Mouse (Mus musculus): Measurements from ENCODE around the gene Dap. TPM values are rescaled to one million over a fixed set of nuclear protein-coding genes. Genes with fewer than 3 reads are reported as not detected.

The Dap gene
- polyA plus RNA-seq, 1 experiment from 2014 or later = 51.6 TPM

DNA sequence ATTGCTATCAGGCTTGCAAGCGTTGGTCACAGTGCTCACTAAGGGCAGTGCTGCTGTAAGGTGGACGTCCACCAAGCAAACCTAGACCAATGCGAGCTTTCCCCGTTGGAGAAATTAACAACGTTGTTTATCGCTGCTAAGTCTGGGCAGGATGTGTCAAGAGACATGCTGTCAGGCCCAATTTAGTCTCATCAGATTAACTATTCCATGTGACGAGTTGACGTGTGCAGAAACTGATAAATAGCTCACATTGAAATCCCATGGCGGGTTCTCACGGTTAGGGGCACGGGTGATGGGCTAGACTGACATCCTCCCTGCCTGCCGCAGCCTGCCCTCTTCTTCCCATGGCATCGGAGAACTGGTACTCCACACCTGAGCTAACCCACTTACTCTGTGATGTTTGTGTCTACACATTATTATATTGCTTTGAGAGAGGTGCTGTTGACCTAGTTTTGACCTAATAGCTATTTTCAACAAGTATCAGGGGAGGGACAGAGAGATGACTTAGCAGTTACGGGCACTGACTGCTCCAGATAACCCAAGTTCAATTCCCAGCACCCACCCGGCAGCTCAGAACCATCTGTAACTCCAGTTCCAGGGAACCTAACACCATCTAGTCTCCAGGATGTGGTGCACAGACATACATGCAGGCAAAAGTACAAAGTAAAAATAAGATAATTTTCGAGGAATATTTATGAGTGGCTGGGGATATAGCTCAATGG, 28.6 kb downstream of the Dap start:
- H3K4me1 ChIP-seq (replicated peaks) = peaks cover 41% of the 10 kb centered on the region
- no peaks in the 10 kb centered on the region for H3K36me3 ChIP-seq
- no peak overlapping the region for H3K4me2 ChIP-seq
- no peak for ATAC-seq (ENCODE audit: insufficient number of reproducible peaks, low FRiP score)
- no peak overlapping the region for H3K4me3 ChIP-seq
- no peaks in the 10 kb centered on the region for H3K9me3 ChIP-seq (replicated peaks)
- H3K27ac ChIP-seq (ENCODE audit: poor library complexity, severe bottlenecking) = 0 out of 2 replicates have a peak overlapping the region, but pooled peaks have one; percentile 24
- H3K27me3 ChIP-seq (replicated peaks) = no peaks in the 10 kb centered on the region
- WGBS = 43% methylated on average over 16 of the region's 16 CpGs
- no peak overlapping the region for H3K9ac ChIP-seq

DNA sequence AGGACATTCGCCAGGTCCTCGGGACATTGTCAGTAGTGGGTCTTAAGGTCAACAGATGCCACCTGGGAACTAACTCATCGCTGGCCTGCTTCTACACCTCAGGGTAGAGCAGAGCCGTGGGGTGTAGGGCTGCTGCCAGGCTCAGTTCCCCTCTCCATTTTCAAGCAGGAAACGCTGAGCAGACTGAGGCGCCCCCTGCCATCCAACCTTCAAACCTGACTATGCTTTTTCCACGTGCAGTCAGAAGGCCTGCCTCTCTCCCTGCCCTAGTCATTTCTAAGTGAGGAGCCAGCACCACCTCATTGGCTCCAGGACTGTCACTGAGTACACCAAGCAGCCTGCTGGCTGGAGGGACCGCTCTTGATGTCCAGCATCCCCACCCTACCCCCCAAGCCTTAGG, 29.3 kb downstream of the Dap start:
- no peak overlapping the region for H3K4me2 ChIP-seq
- H3K4me1 ChIP-seq (replicated peaks) = peaks cover 46% of the 10 kb centered on the region
- no peak overlapping the region for H3K4me3 ChIP-seq
- H3K9ac ChIP-seq = no peak overlapping the region
- no peaks in the 10 kb centered on the region for H3K9me3 ChIP-seq (replicated peaks)
- WGBS = 71% methylated on average over 8 of the region's 8 CpGs
- H3K27ac ChIP-seq (ENCODE audit: poor library complexity, severe bottlenecking) = no peak overlapping the region
- H3K36me3 ChIP-seq = no peaks in the 10 kb centered on the region
- no peak for ATAC-seq (ENCODE audit: insufficient number of reproducible peaks, low FRiP score)
- H3K27me3 ChIP-seq (replicated peaks) = no peaks in the 10 kb centered on the region

DNA sequence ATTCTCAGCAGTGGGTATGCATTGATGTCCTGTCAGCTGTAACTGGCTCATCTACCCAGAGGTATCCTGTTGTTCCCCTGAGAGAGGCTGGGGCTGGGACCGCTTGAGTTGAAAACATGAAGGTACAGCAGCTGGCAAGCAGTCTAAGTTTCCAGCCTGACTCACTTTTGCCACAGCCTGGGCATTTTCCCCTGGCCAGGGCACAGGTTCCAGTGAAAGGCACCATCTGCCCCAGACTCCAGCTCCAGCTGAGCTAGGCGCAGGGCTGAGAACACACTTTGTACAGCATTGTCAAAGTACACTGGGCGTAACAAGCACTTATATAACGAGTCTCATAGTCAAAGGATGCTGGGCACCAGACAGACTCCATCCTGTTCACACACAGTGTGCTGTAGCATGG, 29.8 kb downstream of the Dap start:
- Histone ChIP-seq H3K4me2 (no peak overlapping the region), H3K4me3 (no peak overlapping the region), H3K27ac (ENCODE audit: poor library complexity, severe bottlenecking) (no peak overlapping the region), H3K9me3 (replicated peaks) (no peaks in the 10 kb centered on the region), H3K36me3 (no peaks in the 10 kb centered on the region), H3K27me3 (replicated peaks) (no peaks in the 10 kb centered on the region), H3K4me1 (replicated peaks) (peaks cover 44% of the 10 kb centered on the region), H3K9ac (no peak overlapping the region)
- ATAC-seq (ENCODE audit: insufficient number of reproducible peaks, low FRiP score) = no peak
- 84% methylated on average over 4 of the region's 4 CpGs for WGBS

DNA sequence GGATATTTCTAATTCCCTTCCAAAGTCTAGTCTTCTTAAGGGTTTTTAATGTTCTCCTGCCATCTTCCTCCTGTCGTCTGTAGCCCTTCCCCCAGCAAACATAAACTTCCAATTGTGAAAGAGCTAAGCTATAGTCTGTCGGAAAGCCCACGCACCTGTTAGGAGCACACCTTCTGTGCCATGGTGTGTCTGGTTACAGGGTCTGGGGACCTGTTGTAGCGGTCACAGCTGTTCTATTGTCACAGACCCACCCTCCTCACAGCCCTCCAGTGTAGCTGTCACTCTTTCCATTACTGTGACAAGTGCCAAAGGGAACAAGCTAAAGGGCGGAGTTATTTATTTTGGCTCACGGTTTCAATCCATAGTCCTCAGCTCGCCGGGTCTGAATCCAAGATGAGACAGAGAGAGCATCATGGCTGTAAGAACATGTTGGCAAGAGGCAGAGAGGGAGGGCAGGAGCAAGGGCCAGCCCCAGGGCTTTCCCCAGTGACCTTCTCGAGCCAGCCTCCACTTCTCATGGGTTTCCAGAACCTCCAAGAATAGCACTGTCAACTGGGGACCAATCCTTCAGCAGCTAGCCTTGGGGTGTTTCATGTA, 30.9 kb downstream of the Dap start:
- Histone ChIP-seq H3K36me3 (no peaks in the 10 kb centered on the region), H3K9me3 (replicated peaks) (no peaks in the 10 kb centered on the region), H3K4me1 (replicated peaks) (peaks cover 43% of the 10 kb centered on the region), H3K27ac (ENCODE audit: poor library complexity, severe bottlenecking) (no peak overlapping the region), H3K9ac (no peak overlapping the region), H3K4me2 (no peak overlapping the region), H3K4me3 (no peak overlapping the region), H3K27me3 (replicated peaks) (no peaks in the 10 kb centered on the region)
- 78% methylated on average over 9 of the region's 9 CpGs for whole genome bisulfite sequencing
- ATAC-seq (ENCODE audit: insufficient number of reproducible peaks, low FRiP score) = no peak

DNA sequence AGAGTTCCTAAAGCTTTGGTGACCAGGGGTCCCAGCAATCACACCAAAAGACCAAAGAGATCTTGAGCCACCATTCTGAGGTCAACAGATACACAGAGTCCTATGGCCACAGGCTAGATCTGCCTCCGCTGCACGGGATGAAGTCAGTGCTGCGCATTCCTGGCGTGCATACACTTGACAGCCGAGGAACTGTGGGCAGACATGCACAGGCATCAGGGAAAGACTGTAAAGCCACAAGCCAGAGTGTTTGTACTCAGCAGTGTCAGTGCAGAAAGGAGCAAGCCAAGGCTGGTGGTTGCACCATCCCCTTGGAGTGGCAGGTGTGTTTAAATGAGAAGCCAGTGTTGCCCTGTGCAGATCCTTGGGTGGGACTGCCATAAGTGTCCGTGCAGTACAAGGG, 31.6 kb downstream of the Dap start:
- no peak for ATAC-seq (ENCODE audit: insufficient number of reproducible peaks, low FRiP score)
- Histone ChIP-seq H3K4me1 (replicated peaks) (peaks cover 38% of the 10 kb centered on the region), H3K4me2 (no peak overlapping the region), H3K36me3 (no peaks in the 10 kb centered on the region), H3K27me3 (replicated peaks) (no peaks in the 10 kb centered on the region), H3K4me3 (no peak overlapping the region), H3K27ac (ENCODE audit: poor library complexity, severe bottlenecking) (0 out of 2 replicates have a peak overlapping the region, but pooled peaks have one; percentile 21), H3K9ac (0 out of 2 replicates have a peak overlapping the region, but pooled peaks have one; percentile 5), H3K9me3 (replicated peaks) (no peaks in the 10 kb centered on the region)
- WGBS = 44% methylated on average over 6 of the region's 6 CpGs

DNA sequence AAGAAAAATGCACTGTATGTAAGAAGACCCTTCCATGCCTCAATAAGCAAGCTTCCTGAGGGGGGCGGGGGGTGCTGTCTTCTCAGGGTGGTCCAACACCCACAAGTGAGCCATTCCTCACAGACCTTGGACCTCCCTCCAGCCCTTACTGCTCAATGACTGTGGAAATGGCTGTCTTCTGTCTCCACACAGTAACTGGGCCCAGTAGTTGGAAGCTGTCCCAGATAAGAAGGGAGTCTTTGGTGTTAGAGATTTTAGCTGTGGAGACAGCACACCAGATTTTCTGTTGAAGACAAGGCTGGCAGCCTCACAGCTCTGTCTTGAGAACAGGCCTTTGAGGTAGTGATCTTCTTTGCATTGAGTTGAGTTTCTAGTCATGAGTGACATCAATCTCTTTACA, 33.2 kb downstream of the Dap start:
- H3K4me2 ChIP-seq = no peak overlapping the region
- peaks cover 34% of the 10 kb centered on the region for H3K4me1 ChIP-seq (replicated peaks)
- 94% methylated on average over 1 of the region's 1 CpGs for WGBS
- H3K27me3 ChIP-seq (replicated peaks) = no peaks in the 10 kb centered on the region
- H3K27ac ChIP-seq (ENCODE audit: poor library complexity, severe bottlenecking) = no peak overlapping the region
- no peak for ATAC-seq (ENCODE audit: insufficient number of reproducible peaks, low FRiP score)
- no peak overlapping the region for H3K4me3 ChIP-seq
- H3K9ac ChIP-seq = no peak overlapping the region
- no peaks in the 10 kb centered on the region for H3K36me3 ChIP-seq
- no peaks in the 10 kb centered on the region for H3K9me3 ChIP-seq (replicated peaks)

DNA sequence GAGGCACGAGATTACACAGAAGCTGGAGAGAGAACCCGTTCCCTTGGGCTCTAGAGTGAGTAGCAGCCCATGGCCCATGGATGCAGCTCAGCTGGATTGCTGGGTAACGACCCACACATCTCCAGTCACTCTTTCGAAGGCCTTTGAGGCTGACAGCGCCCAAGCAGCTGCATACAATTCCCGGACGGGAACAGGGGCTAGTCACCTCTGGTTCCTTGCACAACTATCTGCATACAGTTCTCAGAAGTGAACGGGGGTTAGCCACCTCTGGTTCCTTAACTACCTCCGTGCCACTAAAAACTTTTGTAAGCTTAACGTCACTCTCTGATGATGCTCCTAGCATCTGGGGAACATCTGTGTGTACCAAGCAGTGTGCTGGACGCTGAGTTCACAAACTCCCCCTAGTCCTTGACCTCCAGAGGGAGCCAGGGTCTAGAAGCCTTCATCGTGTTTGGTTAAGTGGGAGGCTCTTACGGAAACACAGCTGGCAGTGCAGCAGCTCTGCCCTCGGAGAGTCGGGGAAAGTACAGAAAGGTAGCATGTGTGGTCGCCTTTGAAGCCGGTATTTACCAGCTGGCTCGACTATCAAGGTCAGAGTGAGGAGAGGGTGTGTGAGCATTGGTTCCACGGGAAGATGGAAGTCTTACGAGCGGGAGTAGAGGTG, 34.0 kb downstream of the Dap start:
- ATAC-seq (ENCODE audit: insufficient number of reproducible peaks, low FRiP score) = no peak
- Histone ChIP-seq H3K4me3 (no peak overlapping the region), H3K9ac (no peak overlapping the region), H3K4me1 (replicated peaks) (peaks cover 26% of the 10 kb centered on the region; the same call in 1 of the 2 replicates), H3K27ac (ENCODE audit: poor library complexity, severe bottlenecking) (no peak overlapping the region), H3K36me3 (no peaks in the 10 kb centered on the region), H3K9me3 (replicated peaks) (no peaks in the 10 kb centered on the region), H3K4me2 (no peak overlapping the region), H3K27me3 (replicated peaks) (no peaks in the 10 kb centered on the region)
- 69% methylated on average over 21 of the region's 21 CpGs for WGBS

DNA sequence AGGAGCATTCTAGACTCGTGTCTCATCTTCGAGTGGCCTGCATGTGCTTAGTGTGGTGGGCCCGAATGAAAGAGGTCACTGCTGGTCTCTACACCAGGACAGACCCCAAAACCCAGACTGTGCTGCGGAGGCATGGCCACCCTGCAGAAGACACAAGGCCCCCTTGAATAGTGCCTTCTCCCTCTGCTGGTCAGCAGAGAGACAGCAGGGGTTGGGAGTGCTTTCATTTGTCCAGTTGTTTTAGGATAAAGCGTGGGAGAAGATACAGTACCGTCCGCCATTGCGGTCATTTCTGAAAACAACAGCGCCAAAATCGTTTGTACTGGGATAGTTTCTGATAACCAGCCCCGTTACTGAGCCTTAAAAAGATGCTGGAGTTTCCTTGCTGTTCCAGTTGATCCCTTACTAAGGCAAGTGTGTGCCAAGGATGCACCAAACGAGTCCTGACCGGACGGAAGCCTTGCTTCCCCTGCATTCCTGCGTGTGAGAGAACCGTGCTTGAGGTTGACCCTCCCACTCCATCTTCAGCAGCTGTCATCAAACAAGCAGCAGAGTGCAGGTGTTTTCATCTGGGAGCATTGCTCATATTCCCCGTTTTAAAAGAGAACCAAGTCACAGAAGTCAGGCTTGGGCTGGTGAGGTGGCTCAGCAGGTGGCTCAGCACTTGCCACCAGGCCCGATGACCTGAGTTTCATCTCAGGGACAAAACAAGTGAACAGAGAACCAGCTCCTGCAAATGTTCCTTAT, 34.8 kb downstream of the Dap start:
- Histone ChIP-seq H3K27me3 (replicated peaks) (no peaks in the 10 kb centered on the region), H3K4me2 (no peak overlapping the region), H3K36me3 (no peaks in the 10 kb centered on the region), H3K9me3 (replicated peaks) (no peaks in the 10 kb centered on the region), H3K4me1 (replicated peaks) (peaks cover 26% of the 10 kb centered on the region; the same call in 1 of the 2 replicates), H3K9ac (no peak overlapping the region), H3K27ac (ENCODE audit: poor library complexity, severe bottlenecking) (no peak overlapping the region), H3K4me3 (no peak overlapping the region)
- 77% methylated on average over 18 of the region's 18 CpGs for WGBS
- ATAC-seq (ENCODE audit: insufficient number of reproducible peaks, low FRiP score) = no peak

DNA sequence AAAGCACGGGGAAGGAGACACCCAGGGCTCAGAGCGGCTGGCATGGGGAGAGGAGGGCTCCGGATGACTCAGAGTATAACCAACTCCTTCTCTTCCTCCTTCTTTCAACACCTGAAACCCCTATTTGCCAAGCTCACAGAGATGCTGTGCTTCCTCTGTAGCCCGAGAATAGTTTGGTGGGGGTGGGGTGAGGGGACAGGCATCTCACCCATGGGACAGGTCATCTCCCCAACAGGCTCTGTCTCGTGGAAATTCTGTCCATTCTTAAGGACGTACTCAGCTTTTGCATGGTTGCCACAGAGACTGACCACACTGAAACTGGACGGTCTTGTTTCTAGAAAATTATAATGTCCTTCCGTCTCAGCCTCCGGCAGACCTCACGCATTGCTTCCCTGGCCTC, 37.0 kb downstream of the Dap start:
- H3K4me1 ChIP-seq (replicated peaks) = peaks cover 24% of the 10 kb centered on the region; the same call in 1 of the 2 replicates
- no peak overlapping the region for H3K9ac ChIP-seq
- H3K36me3 ChIP-seq = no peaks in the 10 kb centered on the region
- no peak overlapping the region for H3K4me3 ChIP-seq
- H3K27ac ChIP-seq (ENCODE audit: poor library complexity, severe bottlenecking) = no peak overlapping the region
- no peak for ATAC-seq (ENCODE audit: insufficient number of reproducible peaks, low FRiP score)
- H3K9me3 ChIP-seq (replicated peaks) = no peaks in the 10 kb centered on the region
- H3K27me3 ChIP-seq (replicated peaks) = no peaks in the 10 kb centered on the region
- no peak overlapping the region for H3K4me2 ChIP-seq
- WGBS = 77% methylated on average over 10 of the region's 10 CpGs

DNA sequence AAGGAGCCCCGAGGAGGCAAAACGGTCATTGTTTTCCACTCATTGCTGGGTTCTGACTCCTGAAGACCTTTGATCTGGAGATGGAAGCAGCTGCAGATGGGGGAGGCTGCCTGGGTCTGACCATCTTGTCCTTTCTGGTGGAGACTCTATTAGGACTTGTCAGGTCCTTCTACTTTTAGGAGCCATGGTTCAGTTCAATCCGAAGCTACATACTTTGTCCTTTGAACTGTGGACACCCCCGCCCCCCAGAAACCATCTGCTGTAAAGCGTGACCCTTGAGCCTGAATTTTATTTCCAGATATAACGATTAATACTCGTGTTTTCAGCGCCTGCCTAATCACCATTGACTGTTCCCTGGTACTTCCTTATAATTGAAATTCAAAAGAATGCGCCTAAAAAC, 38.2 kb downstream of the Dap start:
- no peaks in the 10 kb centered on the region for H3K36me3 ChIP-seq
- no peaks in the 10 kb centered on the region for H3K9me3 ChIP-seq (replicated peaks)
- no peak overlapping the region for H3K4me2 ChIP-seq
- WGBS = 69% methylated on average over 9 of the region's 9 CpGs
- H3K4me1 ChIP-seq (replicated peaks) = peaks cover 13% of the 10 kb centered on the region; the same call in 1 of the 2 replicates
- no peak overlapping the region for H3K4me3 ChIP-seq
- no peak overlapping the region for H3K9ac ChIP-seq
- no peak for ATAC-seq (ENCODE audit: insufficient number of reproducible peaks, low FRiP score)
- H3K27ac ChIP-seq (ENCODE audit: poor library complexity, severe bottlenecking) = no peak overlapping the region
- no peaks in the 10 kb centered on the region for H3K27me3 ChIP-seq (replicated peaks)

DNA sequence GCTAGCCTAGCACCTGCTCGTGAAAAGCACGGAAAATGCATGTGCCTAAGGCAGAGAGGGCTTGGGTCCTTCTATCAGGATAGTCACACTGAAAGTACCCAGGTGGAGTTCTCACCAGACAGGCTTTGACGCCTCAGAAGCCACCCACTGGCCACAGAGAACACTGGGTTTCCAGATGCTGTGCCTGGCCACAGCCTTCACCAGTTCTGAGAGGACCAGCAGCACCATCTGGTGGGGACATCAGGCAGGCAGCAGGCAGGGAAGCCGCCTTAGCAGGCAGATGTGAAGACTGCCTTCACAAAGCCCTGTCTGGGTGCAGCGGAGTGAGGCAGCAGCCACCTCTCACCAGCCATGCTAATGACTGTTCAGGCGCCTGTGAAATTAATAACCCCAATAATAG, 40.7 kb downstream of the Dap start:
- WGBS = 38% methylated on average over 6 of the region's 6 CpGs
- Histone ChIP-seq H3K36me3 (no peaks in the 10 kb centered on the region), H3K27me3 (replicated peaks) (no peaks in the 10 kb centered on the region), H3K9me3 (replicated peaks) (no peaks in the 10 kb centered on the region), H3K9ac (no peak overlapping the region), H3K4me2 (no peak overlapping the region), H3K27ac (ENCODE audit: poor library complexity, severe bottlenecking) (no peak overlapping the region), H3K4me1 (replicated peaks) (no peaks in the 10 kb centered on the region), H3K4me3 (no peak overlapping the region)
- ATAC-seq (ENCODE audit: insufficient number of reproducible peaks, low FRiP score) = peak; percentile 58; the same call in 1 of the 2 replicates

Measured in heart, embryonic 12.5 days (tissue).